Mouse (Mus musculus): Measurements from ENCODE around the gene Zbtb37.
"Not testable (repeated sequence)": the region's sequence is repeated elsewhere in the genome, so short reads cannot be mapped to it uniquely, and the experiment has no call there.

Zbtb37 gene

GRCm38 (mm10) chr1:161033856-161034434 lies 704 bp downstream of the Zbtb37 start:
- no peak for DNase-seq (ENCODE audit: low read depth, low spot score)

GRCm38 (mm10) chr1:161032345-161032744 lies 2.3 kb downstream of the Zbtb37 start:
- DNase-seq (ENCODE audit: low read depth, low spot score): no peak

- no peak for DNase-seq (ENCODE audit: low read depth, low spot score)
Observed at GRCm38 (mm10) chr1:161031881-161032280, 2.8 kb downstream of the Zbtb37 start.

GRCm38 (mm10) chr1:161030058-161030457 lies 4.6 kb downstream of the Zbtb37 start:
- DNase-seq (ENCODE audit: low read depth, low spot score): no peak

GRCm38 (mm10) chr1:161028427-161028826 lies 6.2 kb downstream of the Zbtb37 start:
- DNase-seq (ENCODE audit: low read depth, low spot score): not testable (repeated sequence)

GRCm38 (mm10) chr1:161027196-161027595 lies 7.5 kb downstream of the Zbtb37 start:
- DNase-seq (ENCODE audit: low read depth, low spot score): no peak

GRCm38 (mm10) chr1:161025410-161026210 lies 9.0 kb downstream of the Zbtb37 start:
- DNase-seq (ENCODE audit: low read depth, low spot score): no peak

- DNase-seq (ENCODE audit: low read depth, low spot score): no peak
Observed at GRCm38 (mm10) chr1:161020051-161020450, 14.6 kb downstream of the Zbtb37 start.

GRCm38 (mm10) chr1:161016378-161016777 lies 18.3 kb downstream of the Zbtb37 start:
- no peak for DNase-seq (ENCODE audit: low read depth, low spot score)

GRCm38 (mm10) chr1:161010436-161010835 lies 24.2 kb downstream of the Zbtb37 start:
- no peak for DNase-seq (ENCODE audit: low read depth, low spot score)

GRCm38 (mm10) chr1:161008038-161008437 lies 26.6 kb downstream of the Zbtb37 start:
- DNase-seq (ENCODE audit: low read depth, low spot score): no peak

- no peak for DNase-seq (ENCODE audit: low read depth, low spot score)
Observed at GRCm38 (mm10) chr1:161006471-161006870, 28.2 kb downstream of the Zbtb37 start.

GRCm38 (mm10) chr1:161005526-161005925 lies 29.1 kb downstream of the Zbtb37 start:
- no peak for DNase-seq (ENCODE audit: low read depth, low spot score)

GRCm38 (mm10) chr1:161004942-161005341 lies 29.7 kb downstream of the Zbtb37 start:
- no peak for DNase-seq (ENCODE audit: low read depth, low spot score)

GRCm38 (mm10) chr1:160993851-160994250 lies 40.8 kb downstream of the Zbtb37 start:
- DNase-seq (ENCODE audit: low read depth, low spot score): no peak

GRCm38 (mm10) chr1:160989395-160989794 lies 45.3 kb downstream of the Zbtb37 start:
- DNase-seq (ENCODE audit: low read depth, low spot score): no peak

GRCm38 (mm10) chr1:160986881-160987635 lies 47.6 kb downstream of the Zbtb37 start:
- no peak for DNase-seq (ENCODE audit: low read depth, low spot score)

GRCm38 (mm10) chr1:160985477-160985876 lies 49.2 kb downstream of the Zbtb37 start:
- DNase-seq (ENCODE audit: low read depth, low spot score): no peak

GRCm38 (mm10) chr1:160984731-160985130 lies 49.9 kb downstream of the Zbtb37 start:
- not testable (repeated sequence) for DNase-seq (ENCODE audit: low read depth, low spot score)

- DNase-seq (ENCODE audit: low read depth, low spot score): no peak
Observed at GRCm38 (mm10) chr1:160982887-160983286, 51.8 kb downstream of the Zbtb37 start.

GRCm38 (mm10) chr1:160981337-160981736 lies 53.3 kb downstream of the Zbtb37 start:
- DNase-seq (ENCODE audit: low read depth, low spot score): no peak

GRCm38 (mm10) chr1:160980537-160981234 lies 54.0 kb downstream of the Zbtb37 start:
- no peak for DNase-seq (ENCODE audit: low read depth, low spot score)
